Mouse (Mus musculus): Measurements from ENCODE around the gene Rasgef1b. TPM values are rescaled to one million over a fixed set of nuclear protein-coding genes. Genes with fewer than 3 reads are reported as not detected.

The Rasgef1b gene
- total and polyA plus RNA-seq, 2 experiments = 4.0 to 20.4 TPM

DNA sequence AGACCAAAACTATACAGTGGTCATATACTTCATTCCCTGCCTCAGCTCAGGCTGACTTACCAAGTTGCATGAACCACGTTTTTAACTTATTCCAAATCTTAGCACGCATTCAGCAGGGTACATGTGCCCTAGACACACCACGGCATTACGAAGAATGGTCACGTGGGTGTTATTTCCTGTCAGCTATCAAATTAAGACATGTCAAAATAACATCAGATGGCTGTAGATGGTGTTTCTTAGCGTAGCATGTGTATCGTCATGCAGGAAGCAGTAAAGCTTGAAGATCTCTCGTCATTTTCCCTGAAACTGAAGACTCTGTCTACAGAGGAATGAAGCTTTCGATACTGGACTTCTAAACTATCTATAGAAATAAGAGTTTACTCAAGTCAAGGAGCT, 251.4 kb downstream of the Rasgef1b start:
- 95% methylated on average over 9 of the region's 9 CpGs for WGBS
- TF ChIP-seq CTCF (IDR thresholded peaks at IDR 0.05; ENCODE audit: low read depth, low read length) = no peak
- no peak for TF ChIP-seq POLR2A (IDR thresholded peaks at IDR 0.05; ENCODE audit: extremely low read depth, insufficient read depth, low read length)

DNA sequence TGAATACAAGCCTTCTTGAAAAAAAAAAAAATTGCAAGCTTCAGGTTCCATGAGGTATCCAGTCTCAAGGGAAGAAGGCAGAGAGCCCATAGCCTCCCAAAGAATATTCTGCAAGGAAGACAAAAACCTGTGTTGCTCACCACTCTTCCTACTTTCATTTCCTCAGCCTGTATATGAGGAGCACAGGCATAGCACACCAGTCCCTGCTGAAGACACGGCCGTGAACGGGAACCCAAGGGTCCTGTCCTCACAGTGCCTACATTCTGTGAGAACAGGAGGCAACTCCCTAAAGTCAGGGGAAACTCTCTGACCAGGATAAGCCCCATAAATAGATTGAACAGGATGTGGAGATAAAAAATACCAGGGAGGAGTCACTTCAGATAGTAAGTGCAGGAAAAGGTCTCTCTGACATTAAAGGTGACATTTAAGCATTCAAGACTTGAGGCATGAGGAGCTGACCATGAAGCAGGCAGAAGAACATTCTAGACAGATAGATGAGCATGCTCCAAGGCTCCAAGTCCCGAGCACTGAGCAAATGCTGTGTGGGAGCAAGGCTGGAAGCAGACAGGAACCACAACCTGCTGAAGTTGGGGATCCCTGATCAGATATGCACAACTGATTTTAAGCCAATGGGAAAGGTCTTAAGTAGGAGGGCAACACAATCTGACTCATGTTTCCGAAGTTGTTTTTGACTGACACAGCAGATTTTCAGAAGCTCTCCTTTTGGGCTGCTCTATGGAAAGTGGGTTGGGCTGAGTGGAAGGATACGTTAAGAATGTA, 252.0 kb downstream of the Rasgef1b start:
- H3K4me3 ChIP-seq (ENCODE audit: insufficient read depth, low read depth, low read length) = no peak overlapping the region
- no peaks in the 10 kb centered on the region for H3K79me2 ChIP-seq (ENCODE audit: control insufficient read depth, insufficient read depth, low read length)
- TF ChIP-seq POLR2A (IDR thresholded peaks at IDR 0.05; ENCODE audit: extremely low read depth, insufficient read depth, low read length) (no peak), CTCF (IDR thresholded peaks at IDR 0.05; ENCODE audit: low read depth, low read length) (no peak)
- no peak overlapping the region for H3K27ac ChIP-seq (replicated peaks; ENCODE audit: insufficient read depth, low read depth, low read length)
- no peaks in the 10 kb centered on the region for H3K36me3 ChIP-seq (ENCODE audit: control insufficient read depth, insufficient read depth, low read length)
- no peak for DNase-seq (ENCODE audit: extremely low read depth, low read depth, low spot score)
- peaks cover 1% of the 10 kb centered on the region; the same call in 1 of the 2 replicates for H3K4me1 ChIP-seq (ENCODE audit: control insufficient read depth, insufficient read depth, low read length)
- H3K27me3 ChIP-seq (ENCODE audit: control insufficient read depth, insufficient read depth, low read length) = no peaks in the 10 kb centered on the region
- WGBS = 78% methylated on average over 6 of the region's 6 CpGs
- H3K9ac ChIP-seq (ENCODE audit: low read depth, low read length) = no peak overlapping the region

More for the DNA sequence above, 251.4 kb downstream of the Rasgef1b start:
- Histone ChIP-seq H3K4me3 (ENCODE audit: insufficient read depth, low read depth, low read length) (no peak overlapping the region), H3K36me3 (ENCODE audit: control insufficient read depth, insufficient read depth, low read length) (no peaks in the 10 kb centered on the region), H3K27ac (replicated peaks; ENCODE audit: insufficient read depth, low read depth, low read length) (no peak overlapping the region), H3K9ac (ENCODE audit: low read depth, low read length) (no peak overlapping the region), H3K79me2 (ENCODE audit: control insufficient read depth, insufficient read depth, low read length) (no peaks in the 10 kb centered on the region), H3K4me1 (ENCODE audit: control insufficient read depth, insufficient read depth, low read length) (peaks cover 1% of the 10 kb centered on the region; the same call in 1 of the 2 replicates), H3K27me3 (ENCODE audit: control insufficient read depth, insufficient read depth, low read length) (no peaks in the 10 kb centered on the region)
- DNase-seq (ENCODE audit: extremely low read depth, low read depth, low spot score) = no peak

DNA sequence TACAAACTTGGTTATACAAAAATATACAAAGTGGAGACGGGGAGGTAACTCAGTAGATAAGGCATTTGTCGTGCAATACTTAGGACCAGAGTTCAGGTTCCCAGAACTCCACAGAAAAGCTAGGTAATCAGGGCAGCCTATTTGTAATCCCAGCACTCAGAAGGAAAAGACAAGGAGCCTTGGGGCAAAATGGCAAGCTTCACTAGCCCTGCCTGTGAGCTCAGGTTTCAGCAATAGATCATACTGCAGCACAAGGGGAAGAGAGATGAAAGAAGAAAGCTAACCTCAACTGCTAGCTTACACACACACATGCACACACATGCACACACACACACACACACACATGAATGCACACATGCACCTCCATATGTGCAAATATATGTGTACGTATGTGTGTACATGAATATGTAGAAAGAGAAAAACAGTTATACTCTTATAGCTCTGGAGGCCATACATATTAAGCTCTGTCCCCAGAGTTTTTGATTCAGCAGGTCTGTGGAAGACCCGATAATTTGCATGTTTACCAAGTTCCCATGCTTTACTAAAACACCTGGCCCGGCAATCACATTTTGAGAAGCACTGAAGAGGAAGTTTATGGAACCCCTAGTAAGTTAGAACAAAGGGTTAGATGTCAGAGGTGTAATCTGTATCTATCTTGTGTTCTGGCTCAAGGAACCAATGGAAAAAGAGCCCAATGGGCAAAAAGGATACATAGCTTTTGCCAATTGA, 256.1 kb downstream of the Rasgef1b start:
- no peak for DNase-seq (ENCODE audit: extremely low read depth, low read depth, low spot score)

DNA sequence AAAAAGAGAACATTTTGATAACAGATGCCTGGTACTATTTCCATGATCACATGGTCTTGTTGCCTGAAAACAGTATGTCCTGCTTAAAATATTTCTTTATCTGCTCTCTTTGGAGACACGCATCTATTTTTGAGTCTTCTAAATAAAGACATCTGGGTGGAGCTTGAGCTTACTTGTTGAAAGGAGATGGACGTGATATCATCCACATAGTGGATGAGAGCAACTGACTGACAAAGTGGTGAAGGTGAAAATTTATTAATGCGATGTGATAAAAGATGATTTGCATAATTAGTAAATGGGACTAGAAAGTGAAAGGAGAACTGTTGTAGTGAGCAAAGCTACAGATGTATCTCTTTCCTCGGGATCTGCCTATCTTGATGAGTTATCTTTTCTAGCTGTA, 257.1 kb downstream of the Rasgef1b start:
- TF ChIP-seq POLR2A (IDR thresholded peaks at IDR 0.05; ENCODE audit: extremely low read depth, insufficient read depth, low read length) (no peak), CTCF (IDR thresholded peaks at IDR 0.05; ENCODE audit: low read depth, low read length) (no peak)
- Histone ChIP-seq H3K27me3 (ENCODE audit: control insufficient read depth, insufficient read depth, low read length) (no peaks in the 10 kb centered on the region), H3K4me1 (ENCODE audit: control insufficient read depth, insufficient read depth, low read length) (peaks cover 1% of the 10 kb centered on the region; the same call in 1 of the 2 replicates), H3K79me2 (ENCODE audit: control insufficient read depth, insufficient read depth, low read length) (no peaks in the 10 kb centered on the region), H3K27ac (replicated peaks; ENCODE audit: insufficient read depth, low read depth, low read length) (no peak overlapping the region), H3K36me3 (ENCODE audit: control insufficient read depth, insufficient read depth, low read length) (no peaks in the 10 kb centered on the region), H3K4me3 (ENCODE audit: insufficient read depth, low read depth, low read length) (no peak overlapping the region), H3K9ac (ENCODE audit: low read depth, low read length) (no peak overlapping the region)
- WGBS = 83% methylated on average over 4 of the region's 4 CpGs
- DNase-seq (ENCODE audit: extremely low read depth, low read depth, low spot score) = no peak

More for the DNA sequence above, 256.1 kb downstream of the Rasgef1b start:
- Histone ChIP-seq H3K9ac (ENCODE audit: low read depth, low read length) (no peak overlapping the region), H3K4me3 (ENCODE audit: insufficient read depth, low read depth, low read length) (no peak overlapping the region), H3K36me3 (ENCODE audit: control insufficient read depth, insufficient read depth, low read length) (no peaks in the 10 kb centered on the region), H3K27ac (replicated peaks; ENCODE audit: insufficient read depth, low read depth, low read length) (no peak overlapping the region), H3K79me2 (ENCODE audit: control insufficient read depth, insufficient read depth, low read length) (no peaks in the 10 kb centered on the region), H3K27me3 (ENCODE audit: control insufficient read depth, insufficient read depth, low read length) (no peaks in the 10 kb centered on the region), H3K4me1 (ENCODE audit: control insufficient read depth, insufficient read depth, low read length) (peaks cover 1% of the 10 kb centered on the region; the same call in 1 of the 2 replicates)
- no peak for TF ChIP-seq POLR2A (IDR thresholded peaks at IDR 0.05; ENCODE audit: extremely low read depth, insufficient read depth, low read length)
- TF ChIP-seq CTCF (IDR thresholded peaks at IDR 0.05; ENCODE audit: low read depth, low read length) = no peak
- WGBS = 94% methylated on average over 5 of the region's 5 CpGs

DNA sequence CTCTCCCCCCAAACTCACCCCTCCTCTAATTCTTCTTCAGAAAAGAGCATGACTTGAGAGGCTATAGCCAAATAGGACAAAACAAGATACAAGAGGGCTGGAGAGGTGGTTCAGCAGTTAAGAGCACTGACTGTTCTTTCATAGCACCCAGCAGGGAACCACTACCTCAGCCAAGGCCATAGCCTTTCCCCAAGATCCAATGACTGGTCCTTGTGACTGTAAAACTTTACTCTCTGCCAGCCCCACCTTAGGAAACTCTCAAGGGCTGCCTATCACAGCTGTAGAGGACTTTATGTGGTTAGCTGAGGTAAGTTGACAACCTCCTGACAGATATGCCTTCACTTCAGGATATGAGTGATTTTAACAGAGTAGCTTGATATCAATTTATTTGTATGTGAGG, 258.3 kb downstream of the Rasgef1b start:
- Histone ChIP-seq H3K9ac (ENCODE audit: low read depth, low read length) (no peak overlapping the region), H3K4me3 (ENCODE audit: insufficient read depth, low read depth, low read length) (no peak overlapping the region), H3K4me1 (ENCODE audit: control insufficient read depth, insufficient read depth, low read length) (peaks cover 1% of the 10 kb centered on the region; the same call in 1 of the 2 replicates), H3K36me3 (ENCODE audit: control insufficient read depth, insufficient read depth, low read length) (no peaks in the 10 kb centered on the region), H3K79me2 (ENCODE audit: control insufficient read depth, insufficient read depth, low read length) (no peaks in the 10 kb centered on the region), H3K27me3 (ENCODE audit: control insufficient read depth, insufficient read depth, low read length) (no peaks in the 10 kb centered on the region), H3K27ac (replicated peaks; ENCODE audit: insufficient read depth, low read depth, low read length) (no peak overlapping the region)
- TF ChIP-seq CTCF (IDR thresholded peaks at IDR 0.05; ENCODE audit: low read depth, low read length) (no peak), POLR2A (IDR thresholded peaks at IDR 0.05; ENCODE audit: extremely low read depth, insufficient read depth, low read length) (no peak)
- no peak for DNase-seq (ENCODE audit: extremely low read depth, low read depth, low spot score)

All from liver, adult 2 months (tissue).